Mouse (Mus musculus) limb, embryonic 14.5 days (tissue): ENCODE results near the gene Tcea3. TPM values are rescaled to one million over a fixed set of nuclear protein-coding genes. Genes with fewer than 3 reads are reported as not detected.
A peak's percentile ranks its signal among the peaks of the same experiment; 100 is the strongest.

ENCODE experiments used
- ATAC-seq: fragments of 200-750 bp; cut with Nextera tagmentation; 2 replicates; pipeline ENCODE4 v1.8.0; 2017; ENCODE audit warnings: low read depth, moderate number of reproducible peaks, moderate TSS enrichment; ENCODE audit not compliant: low FRiP score
- DNase-seq: peaks from one replicate; pipeline ENCODE4 v3.0.0-alpha.2; 2015; ENCODE audit warnings: low spot score
- H3K27ac ChIP-seq: fragments of 300-500 bp; sonication (generic); replicated peaks from 2 replicates; pipeline ENCODE4 v1.5.1; 2014; ENCODE audit warnings: low read depth, mild to moderate bottlenecking, low read length, moderate library complexity, mixed read lengths
- H3K27me3 ChIP-seq: fragments of 300-500 bp; sonication (generic); 2 replicates; pipeline ENCODE4 v1.6.1; 2014; ENCODE audit warnings: low read length, mixed read lengths; ENCODE audit not compliant: control insufficient read depth, insufficient read depth
- H3K36me3 ChIP-seq: fragments of 300-500 bp; sonication (generic); 2 replicates; pipeline ENCODE4 v1.6.1; 2014; ENCODE audit warnings: mild to moderate bottlenecking, low read length, moderate library complexity, mixed read lengths; ENCODE audit not compliant: control insufficient read depth, insufficient read depth
- H3K4me1 ChIP-seq: fragments of 300-500 bp; sonication (generic); 2 replicates; pipeline ENCODE4 v1.6.1; 2014; ENCODE audit warnings: antibody characterized with exemption, low read length, mixed read lengths; ENCODE audit not compliant: control insufficient read depth, insufficient read depth
- H3K4me2 ChIP-seq: fragments of 300-500 bp; sonication (generic); replicated peaks from 2 replicates; pipeline ENCODE4 v1.6.1; 2014; ENCODE audit warnings: low read depth, mild to moderate bottlenecking, low read length, moderate library complexity; ENCODE audit not compliant: severe bottlenecking
- H3K4me3 ChIP-seq: fragments of 300-500 bp; sonication (generic); replicated peaks from 2 replicates; pipeline ENCODE4 v1.5.1; 2014; ENCODE audit warnings: low read length
- H3K9ac ChIP-seq: fragments of 300-500 bp; sonication (generic); 2 replicates; pipeline ENCODE4 v1.6.1; 2014; ENCODE audit warnings: mild to moderate bottlenecking, low read depth, low read length, moderate library complexity; ENCODE audit not compliant: severe bottlenecking
- H3K9me3 ChIP-seq: fragments of 300-500 bp; sonication (generic); 2 replicates; pipeline ENCODE4 v1.6.1; 2016; ENCODE audit warnings: low read length; ENCODE audit not compliant: control insufficient read depth
- POLR2A ChIP-seq: fragments of 200-500 bp; IDR thresholded peaks from 2 replicates; pipeline ENCODE4 v1.8.0; 2012; ENCODE audit warnings: inconsistent platforms, mild to moderate bottlenecking, moderate library complexity, borderline replicate concordance; ENCODE audit not compliant: insufficient read depth, insufficient read length; ENCODE audit errors: extremely low read depth
- WGBS: fragments of 180-500 bp; shearing (Covaris S2); extraction: QIAGEN DNeasy Blood & Tissue Kit; methylation state at CpG from one replicate; pipeline ENCODE4 v1.1.7; 2014; 5-methylcytosine and 5-hydroxymethylcytosine counted together
- polyA plus RNA-seq, 2 experiments: library from polyadenylated mRNA; depleted of rRNA in 1 of 2; stranded (reverse) in 1 of 2; unstranded in 1 of 2; fragments of >200 nt; fragmentation: Nextera tagmentation in 1 of 2; extraction: Ambion mirVana in 1 of 2; gene quantifications; 2 replicates each; pipeline versions ENCODE4 v1.2.1 to v1.2.3; 2012 to 2014

The Tcea3 gene
- polyA plus RNA-seq, 2 experiments = 8.0 to 20.6 TPM

DNA sequence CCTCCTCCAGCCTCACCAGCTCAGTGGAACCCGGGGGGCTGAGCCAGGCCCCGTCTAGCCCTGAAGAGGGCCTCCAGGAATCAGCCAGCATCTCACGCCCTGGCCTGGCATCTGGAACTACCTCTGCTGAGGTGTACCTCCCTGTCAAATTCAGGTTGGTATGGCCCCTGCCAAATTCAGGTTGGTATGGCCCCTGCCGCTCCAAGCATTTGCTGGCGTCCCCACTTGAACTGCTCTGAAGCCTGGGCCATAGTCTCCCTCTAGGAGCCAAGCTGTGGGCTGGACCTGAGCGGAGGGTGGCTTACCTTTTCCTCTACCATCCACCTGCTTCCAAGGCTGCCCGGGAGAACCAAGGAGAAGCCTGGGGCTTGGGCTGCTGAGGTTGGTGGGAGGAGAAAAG lies 4.8 kb upstream of the Tcea3 start:
- H3K9ac ChIP-seq = no peak overlapping the region
- ATAC-seq = no peak
- H3K27me3 ChIP-seq = peaks cover 42% of the 10 kb centered on the region
- no peak overlapping the region for H3K4me2 ChIP-seq
- no peak overlapping the region for H3K4me3 ChIP-seq
- no peaks in the 10 kb centered on the region for H3K9me3 ChIP-seq
- DNase-seq = no peak
- peaks cover 70% of the 10 kb centered on the region for H3K36me3 ChIP-seq
- H3K27ac ChIP-seq = no peak overlapping the region
- 73% methylated on average over 7 of the region's 7 CpGs for WGBS
- TF ChIP-seq POLR2A = no peak
- H3K4me1 ChIP-seq = peaks cover 20% of the 10 kb centered on the region

- WGBS = 60% methylated on average over 7 of the region's 7 CpGs
- Histone ChIP-seq H3K9ac (no peak overlapping the region), H3K27me3 (peaks cover 41% of the 10 kb centered on the region), H3K4me1 (peaks cover 30% of the 10 kb centered on the region), H3K36me3 (peaks cover 56% of the 10 kb centered on the region), H3K27ac (no peak overlapping the region), H3K4me3 (no peak overlapping the region), H3K4me2 (no peak overlapping the region), H3K9me3 (no peaks in the 10 kb centered on the region)
- ATAC-seq = no peak
- no peak for TF ChIP-seq POLR2A
- DNase-seq = no peak
Observed at GRCm38 (mm10) chr4:136244208-136244607, 3.3 kb upstream of the Tcea3 start.

DNA sequence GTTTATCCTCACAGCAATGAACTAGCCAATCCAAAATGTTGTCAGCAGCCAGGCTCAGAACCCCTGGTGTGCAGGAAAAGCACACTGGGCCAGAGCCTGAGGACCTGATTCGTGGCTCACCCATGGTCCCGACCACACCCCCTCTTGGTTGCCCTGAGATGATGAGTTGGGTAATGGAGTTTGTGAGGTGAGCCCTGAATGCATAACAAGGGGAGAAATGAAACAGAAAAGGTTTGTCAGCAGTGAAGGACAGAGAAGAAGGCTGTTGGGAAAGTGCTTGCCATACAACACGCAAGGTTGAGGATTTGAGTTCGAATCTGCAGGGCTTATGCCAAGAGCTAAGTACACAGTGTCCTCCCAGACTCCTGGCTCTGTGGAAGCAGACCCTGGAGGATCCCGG lies 1.8 kb upstream of the Tcea3 start:
- Histone ChIP-seq H3K27me3 (peaks cover 53% of the 10 kb centered on the region), H3K4me2 (no peak overlapping the region), H3K9ac (no peak overlapping the region), H3K36me3 (peaks cover 42% of the 10 kb centered on the region), H3K27ac (no peak overlapping the region), H3K9me3 (no peaks in the 10 kb centered on the region), H3K4me3 (no peak overlapping the region), H3K4me1 (peaks cover 36% of the 10 kb centered on the region)
- ATAC-seq (no peak), DNase-seq (no peak)
- TF ChIP-seq POLR2A = no peak
- 51% methylated on average over 5 of the region's 5 CpGs for WGBS

- Histone ChIP-seq H3K4me2 (peak overlapping the region; percentile 93), H3K36me3 (peaks cover 33% of the 10 kb centered on the region), H3K4me3 (peak overlapping the region; percentile 51; the same call in 1 of the 2 replicates), H3K9me3 (no peaks in the 10 kb centered on the region), H3K9ac (no peak overlapping the region), H3K27me3 (peaks cover 53% of the 10 kb centered on the region), H3K27ac (no peak overlapping the region), H3K4me1 (peaks cover 36% of the 10 kb centered on the region)
- 3% methylated on average over 12 of the region's 12 CpGs for WGBS
- no peak for TF ChIP-seq POLR2A
- ATAC-seq (peak; percentile 25; the same call in 1 of the 2 replicates), DNase-seq (no peak)
Observed at GRCm38 (mm10) chr4:136246568-136246969, 960 bp upstream of the Tcea3 start.

DNA sequence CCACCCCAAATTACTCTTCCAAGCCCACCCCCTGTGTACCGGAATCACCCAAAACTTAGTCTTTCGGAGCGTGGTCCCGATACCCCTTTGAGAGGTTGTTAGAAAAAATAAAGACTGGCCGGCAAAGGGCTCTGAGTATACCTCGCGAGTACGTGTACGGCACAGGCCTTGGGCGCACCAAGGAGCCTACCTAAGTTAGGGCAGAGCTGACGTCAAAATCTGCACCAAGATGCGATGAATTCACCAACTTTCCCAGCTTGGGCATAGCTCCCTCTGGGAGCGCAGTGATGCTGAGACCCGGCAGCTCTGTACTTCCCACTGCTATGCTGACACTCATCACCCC lies 172 bp upstream of the Tcea3 start:
- peaks cover 36% of the 10 kb centered on the region for H3K4me1 ChIP-seq
- peak overlapping the region; percentile 93 for H3K4me2 ChIP-seq
- no peak overlapping the region for H3K27ac ChIP-seq
- WGBS = under 1% methylated on average over 14 of the region's 14 CpGs
- no peaks in the 10 kb centered on the region for H3K9me3 ChIP-seq
- H3K36me3 ChIP-seq = peaks cover 30% of the 10 kb centered on the region
- TF ChIP-seq POLR2A = no peak
- peak overlapping the region; percentile 51 for H3K4me3 ChIP-seq
- H3K9ac ChIP-seq = peak overlapping the region; percentile 58; the same call in 1 of the 2 replicates
- peaks cover 53% of the 10 kb centered on the region for H3K27me3 ChIP-seq
- ATAC-seq = 0 out of 2 replicates have a peak, but pooled peaks have one; percentile 16
- no peak for DNase-seq
